Mouse (Mus musculus): ENCODE results near the gene Il31ra.

DNA sequence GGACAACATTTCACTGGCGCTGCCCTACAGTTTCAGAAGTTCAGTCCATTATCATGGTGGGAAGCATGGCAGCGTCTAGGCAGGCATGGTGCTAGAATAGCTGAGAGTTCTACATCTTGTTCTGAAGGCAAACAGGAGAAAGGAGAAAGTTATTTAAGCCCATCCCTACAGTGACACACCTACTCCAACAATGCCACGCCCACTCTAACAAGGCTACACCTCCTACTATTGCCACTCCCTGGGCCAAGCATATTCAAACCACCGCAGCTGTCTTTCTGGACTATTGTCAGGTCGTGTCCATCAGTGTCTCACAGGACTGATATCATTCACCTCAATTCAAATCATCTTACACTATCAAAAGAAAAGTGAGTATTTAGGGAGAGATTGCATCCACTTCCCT is 107.5 kb downstream of the Il31ra start:
- TF ChIP-seq CTCF (IDR thresholded peaks at IDR 0.05; ENCODE audit: low read depth) (no peak), EP300 (IDR thresholded peaks at IDR 0.05; ENCODE audit: low read depth) (no peak)
